Mouse (Mus musculus) urinary bladder, postnatal 14 days (tissue): ENCODE measurements around the gene C1qa.

Source experiments
- DNase-seq: peaks from one replicate; pipeline ENCODE4 v3.0.0; 2021; ENCODE audit warnings: low spot score

Gene C1qa

GRCm38 (mm10) chr4:136862411-136862810, 36.2 kb downstream of the C1qa start:
- no peak for DNase-seq

GRCm38 (mm10) chr4:136861806-136862205, 36.8 kb downstream of the C1qa start:
- DNase-seq: no peak

- DNase-seq: no peak
These were observed 38.6 kb downstream of the C1qa start for GRCm38 (mm10) chr4:136860022-136860421.

- no peak for DNase-seq
These were observed 43.5 kb downstream of the C1qa start for GRCm38 (mm10) chr4:136855081-136855480.

GRCm38 (mm10) chr4:136852989-136853388, 45.6 kb downstream of the C1qa start:
- DNase-seq: no peak

- no peak for DNase-seq
These were observed 46.5 kb downstream of the C1qa start for GRCm38 (mm10) chr4:136852119-136852518.

- DNase-seq: no peak
These were observed 50.0 kb downstream of the C1qa start for GRCm38 (mm10) chr4:136848565-136848964.

- no peak for DNase-seq
These were observed 51.4 kb downstream of the C1qa start for GRCm38 (mm10) chr4:136847166-136847565.
